Mouse (Mus musculus) cerebellum, adult (tissue): ENCODE data around the gene March8.

ENCODE experiments used
- ATAC-seq: cut with Nextera tagmentation; 2 replicates; pipeline ENCODE4 v1.9.2; 2017; ENCODE audit warnings: mild to moderate bottlenecking, moderate library complexity, mixed read lengths; ENCODE audit not compliant: insufficient number of reproducible peaks, low FRiP score, low TSS enrichment

The March8 gene

GRCm38 (mm10) chr6:116406152-116406551 is 68.3 kb downstream of the March8 start:
- no peak for ATAC-seq

- ATAC-seq, result no peak
These were observed 68.9 kb downstream of the March8 start for GRCm38 (mm10) chr6:116406680-116407079.

- no peak for ATAC-seq
These were observed 69.4 kb downstream of the March8 start for GRCm38 (mm10) chr6:116407216-116407615.

- ATAC-seq, result no peak
These were observed 70.3 kb downstream of the March8 start for GRCm38 (mm10) chr6:116407956-116408657.

- ATAC-seq, result no peak
These were observed 72.6 kb downstream of the March8 start for GRCm38 (mm10) chr6:116410436-116410835.

- ATAC-seq, result no peak
These were observed 73.9 kb downstream of the March8 start for GRCm38 (mm10) chr6:116411716-116412115.

- ATAC-seq, result no peak
These were observed 74.9 kb downstream of the March8 start for GRCm38 (mm10) chr6:116412546-116413325.

GRCm38 (mm10) chr6:116415126-116415676 is 77.4 kb downstream of the March8 start:
- ATAC-seq, result no peak

- no peak for ATAC-seq
These were observed 78.3 kb downstream of the March8 start for GRCm38 (mm10) chr6:116416000-116416552.

GRCm38 (mm10) chr6:116417518-116418315 is 79.9 kb downstream of the March8 start:
- no peak for ATAC-seq

GRCm38 (mm10) chr6:116418487-116418886 is 80.7 kb downstream of the March8 start:
- no peak for ATAC-seq

GRCm38 (mm10) chr6:116419699-116420098 is 81.9 kb downstream of the March8 start:
- no peak for ATAC-seq

GRCm38 (mm10) chr6:116420271-116420670 is 82.4 kb downstream of the March8 start:
- ATAC-seq, result no peak

- no peak for ATAC-seq
These were observed 85.2 kb downstream of the March8 start for GRCm38 (mm10) chr6:116422991-116423390.

GRCm38 (mm10) chr6:116423664-116424063 is 85.8 kb downstream of the March8 start:
- no peak for ATAC-seq

GRCm38 (mm10) chr6:116427552-116427951 is 89.7 kb downstream of the March8 start:
- no peak for ATAC-seq

GRCm38 (mm10) chr6:116428282-116428681 is 90.5 kb downstream of the March8 start:
- ATAC-seq, result no peak

GRCm38 (mm10) chr6:116438864-116439263 is 101.0 kb downstream of the March8 start:
- no peak for ATAC-seq

GRCm38 (mm10) chr6:116439531-116439930 is 101.7 kb downstream of the March8 start:
- no peak for ATAC-seq

GRCm38 (mm10) chr6:116440447-116440846 is 102.6 kb downstream of the March8 start:
- no peak for ATAC-seq
